Mouse (Mus musculus) brain, embryonic 18.5 days (tissue): ENCODE measurements at regions not wholly inside any gene's neighbourhood (a gene's known extent, or its start where the extent isn't known, plus 50 kb on each side); places are given as distances from the start of the nearest gene placed in this dataset.

ENCODE experiments used
- DNase-seq: peaks from one replicate; pipeline ENCODE4 v3.0.0-alpha.2; 2012; ENCODE audit warnings: low read depth, low spot score

GRCm38 (mm10) chr1:47097084-47097996 lies 204.7 kb upstream of the Slc39a10 start:
- DNase-seq = no peak

- DNase-seq = no peak
Observed at GRCm38 (mm10) chr1:47094498-47094897, 201.8 kb upstream of the Slc39a10 start.

- no peak for DNase-seq
Observed at GRCm38 (mm10) chr1:47093289-47093947, 200.8 kb upstream of the Slc39a10 start.

GRCm38 (mm10) chr1:47076423-47076822 lies 183.8 kb upstream of the Slc39a10 start:
- DNase-seq = no peak

- no peak for DNase-seq
Observed at GRCm38 (mm10) chr1:47058149-47058548, 165.5 kb upstream of the Slc39a10 start.

GRCm38 (mm10) chr1:47057344-47057743 lies 164.7 kb upstream of the Slc39a10 start:
- no peak for DNase-seq

GRCm38 (mm10) chr1:47051109-47051508 lies 158.5 kb upstream of the Slc39a10 start:
- no peak for DNase-seq

GRCm38 (mm10) chr1:47050492-47050891 lies 157.8 kb upstream of the Slc39a10 start:
- DNase-seq = no peak

GRCm38 (mm10) chr1:47037576-47037975 lies 144.9 kb upstream of the Slc39a10 start:
- no peak for DNase-seq

GRCm38 (mm10) chr1:47019356-47019755 lies 126.7 kb upstream of the Slc39a10 start:
- DNase-seq = no peak

GRCm38 (mm10) chr1:47014526-47014925 lies 121.9 kb upstream of the Slc39a10 start:
- DNase-seq = no peak

- DNase-seq = no peak
Observed at GRCm38 (mm10) chr1:47003746-47004145, 111.1 kb upstream of the Slc39a10 start.

- DNase-seq = no peak
Observed at GRCm38 (mm10) chr1:46999337-46999736, 106.7 kb upstream of the Slc39a10 start.

GRCm38 (mm10) chr1:46985978-46986377 lies 93.3 kb upstream of the Slc39a10 start:
- DNase-seq = no peak

GRCm38 (mm10) chr1:46983093-46983492 lies 90.4 kb upstream of the Slc39a10 start:
- DNase-seq = no peak

GRCm38 (mm10) chr1:46970470-46970869 lies 77.8 kb upstream of the Slc39a10 start:
- no peak for DNase-seq

GRCm38 (mm10) chr1:46968361-46968760 lies 75.7 kb upstream of the Slc39a10 start:
- DNase-seq = no peak

GRCm38 (mm10) chr1:46966917-46967266 lies 74.2 kb upstream of the Slc39a10 start:
- DNase-seq = no peak

GRCm38 (mm10) chr1:46965996-46966916 lies 73.6 kb upstream of the Slc39a10 start:
- DNase-seq = no peak

GRCm38 (mm10) chr1:46963973-46964727 lies 71.5 kb upstream of the Slc39a10 start:
- no peak for DNase-seq
